In the genomic region with DNA sequence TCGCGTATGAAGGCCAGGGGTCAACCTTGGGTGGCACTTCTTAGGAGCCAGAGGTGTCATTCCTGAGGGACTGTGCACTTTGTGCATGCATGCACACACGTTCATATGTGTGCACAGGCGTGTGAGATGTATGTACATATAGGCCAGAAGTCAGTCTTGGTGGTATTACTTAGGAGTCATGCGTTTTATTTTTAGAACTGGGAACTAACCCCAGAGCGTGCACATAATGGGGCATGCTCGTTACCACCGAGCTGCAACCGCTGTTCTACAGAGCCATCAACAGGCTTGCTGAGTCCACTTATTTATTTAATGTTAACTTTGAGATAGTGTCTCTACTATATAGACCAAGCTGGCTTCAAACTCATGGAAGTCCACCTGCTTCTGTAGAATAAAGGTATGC, we compare ENCODE assay signal across 15 mouse cellular contexts. TPM values are rescaled to one million over a fixed set of nuclear protein-coding genes. Genes with fewer than 3 reads are reported as not detected.
DNase-seq lines count a peak whose midpoint lies in the region; ATAC-seq and TF ChIP-seq lines count a peak whose summit lies in the region.
"Had no signal": no experiment of that assay in that cellular context is flagged by ENCODE, and none has a peak within 500 bp of the region (broad histone marks: within the 10 kb centered on the region; RNA-seq: fewer than 3 reads in every experiment).

No protein-coding gene starts in this region.

- ATAC-seq in megakaryocyte progenitor cell, adult 5-6 weeks (replicated peaks; ENCODE audit: poor library complexity) = peak; percentile 42
- no peak for ATAC-seq in activated CD4-positive, CD25-positive, alpha-beta regulatory T cell, adult 4 months
- ATAC-seq: intestine, postnatal 0 days had no signal

- H3K4me3 ChIP-seq in gastrocnemius, adult 2 months = peak overlapping the region; percentile 11; the same call in 1 of the 2 replicates
- H3K4me3 ChIP-seq: limb, embryonic 13.5 days had no signal

- TF ChIP-seq CTCF in gastrocnemius, adult 2 months (IDR thresholded peaks at IDR 0.05) = no peak

- DNase-seq in gastrocnemius, adult 2 months = no peak
- DNase-seq in gastrocnemius, postnatal 10 days = no peak
- DNase-seq in thymus, postnatal 0 days (ENCODE audit: low spot score) = peak; percentile 33
- no peak for DNase-seq in thymus, adult 18-20 months
- DNase-seq in adipocyte (ENCODE audit: low spot score) = no peak
- no peak for DNase-seq in Muller cell, postnatal 12 days (ENCODE audit: inconsistent ontology term)
- DNase-seq: adrenal gland, adult 2 months; cerebellum, postnatal 36 days; heart, postnatal 4 days; kidney, postnatal 4 days; retina, postnatal 1 day had no signal

- intact Hi-C loops in gastrocnemius, adult 2 months (cut with DNase I) = no loop called here

- peak overlapping the region; percentile 24 for H3K27ac ChIP-seq in gastrocnemius, adult 2 months
- H3K27ac ChIP-seq: limb, embryonic 13.5 days had no signal

RNA-seq across cellular contexts. Expression of a gene that starts 41.1 kb away (rescaled TPM):
- total RNA-seq in gastrocnemius, adult 2 months (2021) = 10 to 100 TPM; 19.3 to 25.7 TPM
- total RNA-seq in gastrocnemius, postnatal 10 days (2021) = 10 to 100 TPM; 25.1 to 26.9 TPM
- 45.7 and 49.9 TPM in 2 replicates for polyA plus RNA-seq in thymus, postnatal 0 days (2015; fragmentation: Nextera tagmentation; extraction: Ambion mirVana)
- 33.6 and 34.2 TPM in 2 replicates for total RNA-seq in megakaryocyte progenitor cell, adult 5-6 weeks (2015)
- 50.2 and 84.2 TPM in 2 replicates for total RNA-seq in megakaryocyte progenitor cell, adult 5-6 weeks (2017)
- polyA plus RNA-seq in activated CD4-positive, CD25-positive, alpha-beta regulatory T cell, adult 4 months (2017; shearing (Covaris generic)) = 10 to 100 TPM; 25.7 to 32.5 TPM

RNA-seq across cellular contexts. Expression of a gene that starts 41.4 kb away (rescaled TPM):
- 1 to 10 TPM; 4.6 to 6.0 TPM for total RNA-seq in gastrocnemius, adult 2 months (2021)
- total RNA-seq in gastrocnemius, postnatal 10 days (2021) = 10 to 100 TPM in 1 of 2 experiments, 1 to 10 TPM in 1; 8.7 to 11.3 TPM
- polyA plus RNA-seq in thymus, postnatal 0 days (2015; fragmentation: Nextera tagmentation; extraction: Ambion mirVana) = 86.6 and 108 TPM in 2 replicates
- total RNA-seq in megakaryocyte progenitor cell, adult 5-6 weeks (2015) = 96.8 and 98.3 TPM in 2 replicates
- total RNA-seq in megakaryocyte progenitor cell, adult 5-6 weeks (2017) = 178 and 189 TPM in 2 replicates
- polyA plus RNA-seq in activated CD4-positive, CD25-positive, alpha-beta regulatory T cell, adult 4 months (2017; shearing (Covaris generic)) = 100 to 1,000 TPM; 122 to 145 TPM

Comparison
In these comparisons a context has a peak if more than half of its experiments do, and no peak if none do; other contexts are left out.
1. RNA of a gene that starts 41.4 kb away (total RNA-seq): 96.8 to 189 TPM in megakaryocyte progenitor cell, adult 5-6 weeks; 8.7 to 11.3 TPM in gastrocnemius, postnatal 10 days and 4.6 to 6.0 TPM in gastrocnemius, adult 2 months; every median in the first group is over 4 times any median in the second.